Mouse (Mus musculus) myocyte (in vitro differentiated cells): ENCODE measurements around the gene Pin1. TPM values are rescaled to one million over a fixed set of nuclear protein-coding genes. Genes with fewer than 3 reads are reported as not detected.
A peak's percentile ranks its signal among the peaks of the same experiment; 100 is the strongest.

Experiments
- H3K27me3 ChIP-seq: one replicate; pipeline ENCODE4 v1.6.1; 2011; ENCODE audit not compliant: control insufficient read depth, insufficient read depth, insufficient read length
- H3K36me3 ChIP-seq: one replicate; pipeline ENCODE4 v1.6.1; 2011; ENCODE audit not compliant: control insufficient read depth, insufficient read depth
- H3K4me2 ChIP-seq: one replicate; pipeline ENCODE4 v1.6.1; 2011; ENCODE audit warnings: low read depth, control low read depth
- H3K4me3 ChIP-seq: one replicate; pipeline ENCODE4 v1.5.1; 2011; ENCODE audit warnings: mild to moderate bottlenecking, control low read depth, moderate library complexity
- H3K79me2 ChIP-seq: one replicate; pipeline ENCODE4 v1.6.1; 2011; ENCODE audit not compliant: control insufficient read depth, insufficient read depth
- H3ac ChIP-seq: one replicate; pipeline ENCODE4 v1.6.1; 2011; ENCODE audit not compliant: control insufficient read depth, insufficient read length
- CEBPB ChIP-seq: IDR thresholded peaks from 2 replicates; pipeline ENCODE4 v1.6.1; 2011; ENCODE audit warnings: mild to moderate bottlenecking, moderate library complexity; ENCODE audit not compliant: poor library complexity, insufficient read depth, severe bottlenecking
- E2F4 ChIP-seq: IDR thresholded peaks from one replicate; pipeline ENCODE4 v1.6.1; 2011; ENCODE audit warnings: mild to moderate bottlenecking, control low read depth, moderate library complexity; ENCODE audit not compliant: insufficient read depth
- MAX ChIP-seq: IDR thresholded peaks from one replicate; pipeline ENCODE4 v1.6.1; 2011; ENCODE audit warnings: low read depth, mild to moderate bottlenecking, control low read depth
- MYOD1 ChIP-seq, 3 experiments: IDR thresholded peaks; one replicate each; pipeline ENCODE4 v1.6.1; 2011; ENCODE audit warnings: control low read depth in 2 of 3, low read depth in 2 of 3, mild to moderate bottlenecking in 2 of 3, moderate library complexity in 1 of 3; ENCODE audit not compliant: insufficient read length in 2 of 3, control insufficient read depth in 1 of 3
- MYOG ChIP-seq, 3 experiments: IDR thresholded peaks; one replicate each; pipeline ENCODE4 v1.6.1; 2011; ENCODE audit warnings: control low read depth in 2 of 3, low read depth in 2 of 3, mild to moderate bottlenecking in 2 of 3; ENCODE audit not compliant: insufficient read length in 2 of 3, control insufficient read depth in 1 of 3, insufficient read depth in 1 of 3
- POLR2A ChIP-seq: IDR thresholded peaks from one replicate; pipeline ENCODE4 v1.6.1; 2011; ENCODE audit warnings: low read depth, mild to moderate bottlenecking, control low read depth, moderate library complexity; ENCODE audit not compliant: insufficient read length
- POLR2AphosphoS2 ChIP-seq: IDR thresholded peaks from one replicate; pipeline ENCODE4 v1.6.1; 2011; ENCODE audit warnings: low read depth, control low read depth; ENCODE audit not compliant: insufficient read length
- REST ChIP-seq: IDR thresholded peaks from one replicate; pipeline ENCODE4 v1.6.1; 2011; ENCODE audit warnings: mild to moderate bottlenecking, control low read depth, moderate library complexity; ENCODE audit not compliant: insufficient read depth, insufficient read length
- SRF ChIP-seq: IDR thresholded peaks from one replicate; pipeline ENCODE4 v1.6.1; 2011; ENCODE audit warnings: low read depth; ENCODE audit not compliant: control insufficient read depth, insufficient read length
- TCF12 ChIP-seq: IDR thresholded peaks from one replicate; pipeline ENCODE4 v1.6.1; 2011; ENCODE audit warnings: mild to moderate bottlenecking, control low read depth; ENCODE audit not compliant: poor library complexity, insufficient read depth, severe bottlenecking
- TCF3 ChIP-seq: IDR thresholded peaks from one replicate; pipeline ENCODE4 v1.6.1; 2011; ENCODE audit warnings: low read depth, control low read depth; ENCODE audit not compliant: insufficient read length
- USF1 ChIP-seq: IDR thresholded peaks from one replicate; pipeline ENCODE4 v1.6.1; 2011; ENCODE audit warnings: low read depth, mild to moderate bottlenecking, control low read depth, moderate library complexity
- polyA plus RNA-seq: library from polyadenylated mRNA; unstranded; fragments of >200 nt; fragmentation: generic; extraction: Trizol; gene quantifications from one replicate; pipeline ENCODE4 v1.2.1, GENCODE M21; 2012; ENCODE audit warnings: missing spikeins

The Pin1 gene
- 36.8 TPM for polyA plus RNA-seq

DNA sequence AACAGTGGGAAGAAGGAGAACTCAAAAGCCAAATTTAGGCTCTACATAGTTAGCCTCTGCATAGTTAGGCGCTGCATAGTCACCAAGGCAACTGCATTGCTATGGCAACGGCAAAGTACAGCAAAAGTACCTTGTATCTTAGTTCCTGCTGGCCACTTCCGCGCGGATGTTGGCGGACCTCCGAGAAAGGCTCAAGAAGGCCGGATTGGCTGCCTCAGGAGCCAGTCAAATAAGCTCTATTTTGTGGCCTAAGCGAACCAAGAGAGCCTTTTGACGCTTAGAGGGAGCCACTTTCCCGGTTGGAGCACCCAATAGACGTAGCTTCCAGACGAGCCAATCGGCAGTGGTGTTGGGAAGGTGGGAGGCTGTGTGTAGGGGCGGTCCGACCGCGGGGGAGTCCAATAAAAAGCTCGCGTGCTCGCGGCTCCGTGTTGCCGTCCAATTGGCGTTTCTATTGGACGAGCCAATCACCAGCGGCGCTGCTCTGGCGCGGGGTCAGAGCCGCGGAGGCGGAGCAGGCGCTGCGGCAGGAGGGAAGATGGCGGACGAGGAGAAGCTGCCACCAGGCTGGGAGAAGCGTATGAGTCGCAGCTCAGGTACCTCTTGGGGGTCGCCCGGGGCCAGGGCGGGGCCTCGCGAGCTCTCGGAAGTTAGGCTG lies at the start of gene Pin1:
Gene Pin1, plus strand, starts transcription at position 494 of the 658 bp plus-strand sequence.
- peaks cover 47% of the 10 kb centered on the region for H3K79me2 ChIP-seq
- peak within 1 kb of the TSS; percentile 87 for H3K4me2 ChIP-seq
- TF ChIP-seq POLR2A (peak; percentile 92), SRF (peak; percentile 49), CEBPB (no peak), POLR2AphosphoS2 (peak; percentile 95)
- peak within 1 kb of the TSS; percentile 59 for H3ac ChIP-seq
- no peaks in the 10 kb centered on the region for H3K27me3 ChIP-seq
- peaks cover 3% of the 10 kb centered on the region for H3K36me3 ChIP-seq
- H3K4me3 ChIP-seq, result peak within 1 kb of the TSS; percentile 64

DNA sequence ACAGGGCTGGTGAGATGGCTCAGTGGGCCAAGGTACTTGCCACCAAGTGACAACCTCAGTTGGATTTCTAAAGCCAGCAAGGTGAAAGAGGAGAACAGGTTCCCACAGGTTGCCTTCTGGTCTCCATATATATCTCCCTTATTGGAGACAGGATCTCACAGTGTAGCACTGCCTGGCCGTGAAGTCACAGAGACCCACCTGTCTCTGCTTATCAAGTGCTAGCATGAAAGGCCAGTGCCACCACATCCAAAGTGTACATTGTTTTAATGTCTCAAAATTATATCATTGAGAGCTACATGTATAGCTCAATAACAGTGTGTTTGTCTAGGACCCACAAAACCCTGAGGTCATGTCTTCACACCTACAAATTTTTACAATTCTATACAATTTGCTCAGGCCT lies 45.6 kb upstream of the Pin1 start:
- Histone ChIP-seq H3K79me2 (no peaks in the 10 kb centered on the region), H3ac (no peak overlapping the region), H3K27me3 (no peaks in the 10 kb centered on the region), H3K4me3 (peak overlapping the region; percentile 86), H3K36me3 (no peaks in the 10 kb centered on the region), H3K4me2 (peak overlapping the region; percentile 82)
- TF ChIP-seq MYOD1 (IDR thresholded peaks at IDR 0.05; ENCODE audit: control insufficient read depth in 1 of 3, insufficient read length in 2 of 3, low read depth in 2 of 3) (peak in 2 of 3 experiments; percentile 57 to 63), MYOG (IDR thresholded peaks at IDR 0.05; ENCODE audit: control insufficient read depth in 1 of 3, insufficient read depth in 1 of 3, insufficient read length in 2 of 3, low read depth in 2 of 3) (no peak)

DNA sequence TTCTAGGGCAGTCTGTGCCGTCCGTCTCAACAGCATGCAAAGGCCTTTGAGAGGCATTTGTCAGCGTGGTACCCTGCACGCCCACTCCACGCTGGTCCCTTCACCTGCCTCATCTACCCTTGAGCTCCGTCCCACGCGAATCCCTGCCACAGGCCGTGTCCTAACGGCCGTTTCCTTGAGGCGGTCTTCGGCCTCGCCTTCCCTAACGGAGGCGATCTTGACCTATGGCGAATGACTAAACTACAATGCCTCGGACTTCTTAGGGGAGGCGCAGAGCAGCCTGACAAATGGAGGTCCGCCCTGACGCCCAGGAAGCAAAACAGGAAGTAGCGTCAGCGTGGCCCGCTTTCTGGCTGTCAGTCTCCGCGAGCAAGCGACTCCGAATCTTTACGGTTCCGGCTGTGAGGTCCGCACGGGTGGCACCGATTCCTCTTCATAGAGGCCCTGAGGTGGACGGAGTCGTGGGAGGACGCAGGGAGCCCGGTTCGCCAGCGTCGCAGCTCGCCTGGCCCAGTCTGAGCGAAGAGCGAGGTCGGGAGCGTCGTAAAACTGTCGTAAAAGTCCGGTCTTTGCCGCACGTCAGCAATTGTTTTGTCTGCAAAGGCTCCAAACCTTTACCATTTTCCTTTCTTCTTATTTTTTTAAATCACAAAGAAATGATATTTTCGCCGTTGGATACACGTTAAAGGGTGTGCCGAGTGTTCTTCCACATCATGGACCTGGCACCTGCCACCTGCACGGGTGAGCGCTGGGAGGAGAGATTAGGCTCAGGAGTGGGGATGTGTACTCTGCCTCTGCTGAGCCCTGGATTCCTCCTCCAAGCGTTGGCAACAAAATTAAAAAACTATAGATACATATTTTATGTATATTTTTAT lies 44.6 kb upstream of the Pin1 start:
- Histone ChIP-seq H3K36me3 (no peaks in the 10 kb centered on the region), H3ac (peak overlapping the region; percentile 88), H3K79me2 (no peaks in the 10 kb centered on the region), H3K27me3 (no peaks in the 10 kb centered on the region), H3K4me2 (peak overlapping the region; percentile 82), H3K4me3 (peak overlapping the region; percentile 86)
- TF ChIP-seq MAX, result no peak
- TF ChIP-seq MYOD1 (IDR thresholded peaks at IDR 0.05; ENCODE audit: control insufficient read depth in 1 of 3, insufficient read length in 2 of 3, low read depth in 2 of 3), result peak in 1 of 3 experiments; percentile 13
- no peak for TF ChIP-seq E2F4
- peak in 1 of 3 experiments; percentile 11 for TF ChIP-seq MYOG (IDR thresholded peaks at IDR 0.05; ENCODE audit: control insufficient read depth in 1 of 3, insufficient read depth in 1 of 3, insufficient read length in 2 of 3, low read depth in 2 of 3)
- TF ChIP-seq POLR2A, result peak; percentile 69
- TF ChIP-seq POLR2AphosphoS2, result peak; percentile 53
- no peak for TF ChIP-seq SRF

DNA sequence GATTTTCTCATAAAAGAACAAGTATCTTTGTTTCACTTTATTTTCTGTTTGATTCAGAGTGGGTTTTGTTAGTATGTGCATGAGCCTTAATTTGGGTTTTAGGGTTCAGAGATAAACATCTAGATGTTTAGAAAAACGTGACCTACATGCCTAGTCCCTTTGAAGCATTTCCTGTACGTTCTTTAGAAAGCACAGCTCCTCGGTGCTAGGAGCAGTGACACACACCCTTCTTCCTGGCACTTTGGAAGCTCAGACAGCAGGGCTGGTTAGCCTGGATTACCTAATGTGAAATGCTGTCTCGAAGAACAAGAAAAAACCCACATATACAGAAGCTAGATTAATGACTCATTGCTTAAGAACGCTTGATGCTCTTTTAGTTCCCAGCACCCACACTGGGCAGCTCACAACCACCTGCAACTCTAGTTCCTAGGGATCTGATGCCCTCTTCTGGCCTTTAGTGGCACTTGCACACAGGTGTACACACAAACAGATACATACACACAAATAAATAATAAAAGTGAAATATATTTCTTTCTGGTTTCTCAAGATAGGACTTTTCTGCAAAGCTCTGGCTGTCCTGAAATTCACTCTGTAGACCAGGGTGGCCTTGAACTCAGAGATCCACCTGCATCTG lies 41.9 kb upstream of the Pin1 start:
- no peaks in the 10 kb centered on the region for H3K36me3 ChIP-seq
- no peak overlapping the region for H3ac ChIP-seq
- no peak for TF ChIP-seq CEBPB
- no peak for TF ChIP-seq E2F4
- no peaks in the 10 kb centered on the region for H3K27me3 ChIP-seq
- no peaks in the 10 kb centered on the region for H3K79me2 ChIP-seq
- H3K4me2 ChIP-seq, result no peak overlapping the region
- H3K4me3 ChIP-seq, result no peak overlapping the region

DNA sequence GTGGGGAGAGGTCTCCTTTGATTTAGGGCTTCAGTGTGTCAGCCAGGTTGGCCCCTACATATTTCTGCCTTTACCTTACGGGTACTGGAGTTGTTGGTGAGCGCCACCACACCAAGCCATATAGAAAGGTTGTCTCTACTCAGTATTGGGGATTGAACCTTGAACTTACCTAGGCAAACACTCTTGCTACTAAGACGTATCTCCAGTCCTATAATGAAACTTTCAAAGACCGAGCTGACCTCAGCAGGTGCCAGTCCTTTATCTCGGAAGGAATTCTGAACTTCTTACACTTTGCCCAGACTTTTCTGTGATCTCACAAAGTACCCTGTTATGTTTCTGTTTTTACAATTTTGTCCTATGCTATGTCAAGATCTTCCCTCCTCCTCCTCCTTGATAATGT lies 39.9 kb upstream of the Pin1 start:
- Histone ChIP-seq H3K36me3 (no peaks in the 10 kb centered on the region), H3K4me2 (no peak overlapping the region), H3K79me2 (no peaks in the 10 kb centered on the region), H3K4me3 (no peak overlapping the region), H3K27me3 (no peaks in the 10 kb centered on the region), H3ac (no peak overlapping the region)
- no peak for TF ChIP-seq USF1
- TF ChIP-seq MYOD1 (IDR thresholded peaks at IDR 0.05; ENCODE audit: control insufficient read depth in 1 of 3, insufficient read length in 2 of 3, low read depth in 2 of 3), result no peak
- TF ChIP-seq POLR2AphosphoS2, result no peak

DNA sequence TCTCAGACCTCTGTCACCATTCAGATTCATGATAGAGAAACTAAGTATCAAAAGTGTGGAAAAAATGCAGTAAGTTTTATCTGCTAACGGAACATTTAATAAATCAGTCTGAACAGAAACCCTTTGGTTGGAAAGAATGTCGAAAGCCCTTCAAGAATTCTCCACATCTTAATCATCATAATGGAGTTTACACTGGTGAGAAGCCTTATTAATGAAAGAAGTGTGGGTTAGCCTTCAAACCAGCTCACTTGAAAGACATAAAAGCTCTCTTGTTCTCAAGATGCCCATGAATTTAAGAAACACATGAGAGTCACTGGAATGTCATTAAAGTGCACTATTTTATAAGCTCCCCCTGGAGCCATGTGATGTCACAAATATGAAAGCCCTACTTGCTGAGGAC lies 35.2 kb upstream of the Pin1 start:
- no peak overlapping the region for H3ac ChIP-seq
- TF ChIP-seq E2F4 (no peak), TCF12 (no peak), POLR2A (no peak), POLR2AphosphoS2 (no peak), REST (no peak), MYOD1 (IDR thresholded peaks at IDR 0.05; ENCODE audit: control insufficient read depth in 1 of 3, insufficient read length in 2 of 3, low read depth in 2 of 3) (no peak), CEBPB (no peak), USF1 (no peak), MYOG (IDR thresholded peaks at IDR 0.05; ENCODE audit: control insufficient read depth in 1 of 3, insufficient read depth in 1 of 3, insufficient read length in 2 of 3, low read depth in 2 of 3) (no peak), TCF3 (no peak), MAX (no peak), SRF (no peak)

More for the DNA sequence above, 35.2 kb upstream of the Pin1 start:
- H3K4me3 ChIP-seq, result no peak overlapping the region
- no peak overlapping the region for H3K4me2 ChIP-seq
- no peaks in the 10 kb centered on the region for H3K79me2 ChIP-seq
- H3K36me3 ChIP-seq, result no peaks in the 10 kb centered on the region
- H3K27me3 ChIP-seq, result no peaks in the 10 kb centered on the region
